Mouse (Mus musculus): ENCODE data around the gene Atg10. TPM values are rescaled to one million over a fixed set of nuclear protein-coding genes. Genes with fewer than 3 reads are reported as not detected.

Gene Atg10
- polyA plus RNA-seq, 1 experiment from 2014 or later = 13.8 TPM

DNA sequence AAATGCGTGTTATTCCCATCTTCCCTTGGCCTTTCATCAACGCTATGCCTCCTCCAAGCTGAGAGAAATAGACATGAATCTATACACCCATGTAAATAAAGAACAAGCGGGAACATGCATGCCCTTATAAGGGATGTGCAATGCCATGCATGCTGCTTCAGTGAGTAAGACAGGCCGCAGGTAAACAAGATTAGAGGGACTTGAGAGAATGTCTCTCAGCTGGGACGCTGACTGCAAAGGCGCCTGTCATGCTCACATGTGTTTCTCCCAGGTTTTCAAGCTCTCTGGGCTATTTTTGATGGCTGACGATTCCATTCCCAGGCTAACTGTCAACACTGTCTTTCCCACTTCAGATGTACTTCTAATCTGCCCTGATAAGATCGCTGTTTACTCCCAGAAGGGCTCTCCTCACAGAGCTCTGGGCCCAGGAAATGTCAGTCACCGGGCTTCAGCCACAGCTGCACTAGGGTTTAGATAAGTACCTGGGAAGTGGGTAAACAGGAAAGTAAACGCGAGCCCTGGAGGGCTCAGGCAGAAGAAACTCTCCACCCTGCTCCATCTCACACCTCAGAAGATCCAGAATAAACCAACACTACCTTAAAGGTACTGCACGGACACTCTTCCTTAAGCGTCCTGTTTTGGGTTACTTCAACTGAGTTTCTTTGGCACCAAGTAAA lies 337.8 kb downstream of the Atg10 start:
- H3K4me2 ChIP-seq = peak overlapping the region; percentile 61
- H3K27me3 ChIP-seq (replicated peaks) = no peaks in the 10 kb centered on the region
- no peaks in the 10 kb centered on the region for H3K9me3 ChIP-seq
- H3K9ac ChIP-seq = no peak overlapping the region
- peak; percentile 73 for ATAC-seq (replicated peaks)
- no peak overlapping the region for H3K27ac ChIP-seq
- WGBS = 53% methylated on average over 13 of the region's 13 CpGs
- no peaks in the 10 kb centered on the region for H3K36me3 ChIP-seq (replicated peaks)
- peaks cover 7% of the 10 kb centered on the region for H3K4me1 ChIP-seq
- peak overlapping the region; percentile 37 for H3K4me3 ChIP-seq

Other genes starting within 250 kb of the Atg10 start
- 259 and 280 TPM in 2 replicates for gene Ssbp2, start 236.3 kb upstream of the Atg10 start, polyA plus RNA-seq (2015; fragmentation: Nextera tagmentation; extraction: Ambion mirVana)